Mouse (Mus musculus): ENCODE data around the gene Pold2.

Pold2 gene

DNA sequence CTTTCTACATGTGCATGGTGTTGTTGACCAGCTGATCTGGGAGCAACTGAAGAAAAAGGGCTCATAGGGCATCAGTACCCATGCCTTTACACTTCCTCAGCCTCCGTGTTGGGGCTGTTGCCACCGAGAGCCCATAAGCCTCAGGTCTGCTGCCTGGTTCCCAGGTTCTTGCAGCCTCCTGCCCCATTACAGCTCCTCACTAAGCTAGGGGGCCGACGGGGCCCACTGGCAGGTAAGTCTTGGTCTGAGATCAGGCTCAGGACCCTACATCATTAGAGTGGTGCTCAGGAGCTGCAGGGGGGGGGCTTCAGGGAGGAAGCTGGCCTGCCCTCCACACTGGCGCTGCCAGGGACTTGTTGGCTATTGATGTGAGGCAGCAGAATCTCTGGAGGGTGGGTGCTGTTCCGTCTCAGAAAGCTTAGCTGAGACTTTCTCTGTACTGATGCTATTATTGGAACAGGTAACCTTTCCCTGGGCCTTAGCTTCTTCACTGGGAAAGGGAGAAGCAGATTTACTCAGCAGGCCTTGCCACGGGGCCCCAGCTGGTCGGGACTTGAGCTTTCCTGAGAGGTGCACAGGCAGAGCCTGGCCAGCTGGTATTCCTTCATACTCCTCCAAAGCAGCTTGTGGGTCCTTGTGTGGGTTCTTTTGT, 21.5 kb downstream of the Pold2 start:
- DNase-seq, result no peak

DNA sequence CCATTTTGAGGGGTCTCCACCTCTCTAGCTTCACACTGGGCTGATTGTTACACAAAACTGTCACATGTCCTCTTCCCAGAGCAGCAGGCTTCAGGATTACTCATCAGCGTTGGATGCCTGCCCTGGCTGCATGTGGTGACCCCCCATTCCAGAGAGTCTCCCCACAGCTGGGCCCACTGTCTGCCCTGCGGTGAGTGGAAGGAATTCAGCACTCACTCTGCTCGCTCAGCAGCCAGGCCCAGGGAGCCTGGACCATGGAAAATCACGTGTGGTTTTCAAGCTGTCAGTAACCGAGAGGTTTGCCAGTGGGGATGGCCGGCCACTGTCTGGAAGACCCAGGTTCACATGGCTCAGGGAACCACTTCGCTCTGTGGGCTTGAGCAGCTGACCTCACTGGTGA, 22.2 kb downstream of the Pold2 start:
- DNase-seq, result peak in 1 of 2 experiments; percentile 50

DNA sequence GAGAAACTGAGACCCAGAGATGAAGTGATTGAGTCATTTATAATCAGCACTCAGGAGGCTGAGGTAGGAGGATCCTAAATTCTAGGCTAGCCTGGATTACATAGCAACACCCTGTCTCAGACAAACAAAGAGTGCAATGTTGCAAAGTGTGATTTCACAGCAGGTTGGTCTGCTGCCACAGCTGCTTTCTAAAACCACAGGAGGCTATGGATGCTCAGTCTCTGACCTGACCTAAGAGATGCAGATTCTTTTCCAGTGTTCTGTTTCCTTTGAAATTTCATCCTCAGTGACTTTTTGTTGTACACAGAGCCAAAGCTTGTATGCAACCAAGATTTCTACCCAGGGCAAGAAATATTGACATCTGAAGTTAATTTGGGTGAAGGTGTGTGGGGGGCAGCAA, 22.6 kb downstream of the Pold2 start:
- DNase-seq, result no peak

DNA sequence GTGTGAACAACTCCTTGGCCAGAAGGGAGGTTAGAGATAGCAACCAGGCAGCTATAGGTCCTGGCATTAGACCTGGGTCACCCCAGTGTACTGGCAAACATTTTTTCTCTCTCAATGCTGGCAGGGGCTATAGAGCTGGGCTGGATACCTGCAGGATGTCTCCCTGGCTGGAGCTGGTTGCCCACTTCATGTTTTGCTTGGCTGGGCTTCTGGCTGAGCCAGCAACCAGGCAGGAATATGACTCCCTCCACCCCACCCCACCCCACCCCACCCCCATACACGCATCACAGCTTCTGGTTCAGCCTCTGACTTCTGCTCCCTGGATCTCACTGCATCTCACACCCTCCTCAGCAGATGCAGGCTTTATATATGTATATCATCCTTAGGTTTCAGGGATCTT, 25.8 kb downstream of the Pold2 start:
- no peak for DNase-seq

- no peak for DNase-seq
Observed at GRCm38 (mm10) chr11:5851021-5851736, 26.9 kb downstream of the Pold2 start.

DNA sequence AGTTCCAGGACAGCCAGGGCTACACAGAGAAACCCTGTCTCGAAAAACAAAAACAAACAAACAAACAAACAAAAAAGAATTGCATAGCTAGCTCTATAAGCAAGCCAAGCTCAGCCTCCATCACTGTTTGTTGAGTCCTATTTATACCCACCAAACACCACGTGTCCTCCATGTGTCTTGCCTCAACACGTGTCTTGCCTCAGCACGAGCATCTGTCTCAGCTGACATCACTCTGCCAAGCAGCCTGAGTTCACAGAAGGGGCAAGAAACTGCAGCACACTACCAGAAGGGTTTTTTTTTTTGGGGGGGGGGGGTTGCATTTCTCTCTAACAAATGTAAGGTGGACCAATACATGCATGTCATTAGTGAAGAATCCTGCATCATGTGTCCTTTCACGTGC, 27.6 kb downstream of the Pold2 start:
- no peak for DNase-seq

DNA sequence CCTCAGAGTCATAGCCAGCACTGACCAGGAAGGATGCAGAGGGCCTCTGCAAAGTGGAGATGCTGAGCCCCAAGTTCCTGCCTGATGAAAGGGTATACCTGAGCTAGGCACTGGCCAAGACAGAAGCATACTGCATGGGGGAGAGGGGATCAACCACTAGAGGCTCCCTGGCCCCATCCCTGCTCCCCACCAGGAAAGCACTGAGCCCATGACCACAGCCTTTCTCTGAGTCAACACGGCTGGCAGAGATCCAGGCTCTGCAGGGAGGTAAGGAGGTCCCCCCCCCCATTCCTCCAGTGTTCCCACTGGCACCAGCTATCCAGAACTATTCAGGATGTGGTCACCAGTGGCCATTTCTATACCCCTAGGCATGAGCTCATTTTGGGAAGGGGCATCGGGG, 28.8 kb downstream of the Pold2 start:
- DNase-seq, result no peak

- DNase-seq, result no peak
Observed at GRCm38 (mm10) chr11:5848741-5849140, 29.4 kb downstream of the Pold2 start.

DNA sequence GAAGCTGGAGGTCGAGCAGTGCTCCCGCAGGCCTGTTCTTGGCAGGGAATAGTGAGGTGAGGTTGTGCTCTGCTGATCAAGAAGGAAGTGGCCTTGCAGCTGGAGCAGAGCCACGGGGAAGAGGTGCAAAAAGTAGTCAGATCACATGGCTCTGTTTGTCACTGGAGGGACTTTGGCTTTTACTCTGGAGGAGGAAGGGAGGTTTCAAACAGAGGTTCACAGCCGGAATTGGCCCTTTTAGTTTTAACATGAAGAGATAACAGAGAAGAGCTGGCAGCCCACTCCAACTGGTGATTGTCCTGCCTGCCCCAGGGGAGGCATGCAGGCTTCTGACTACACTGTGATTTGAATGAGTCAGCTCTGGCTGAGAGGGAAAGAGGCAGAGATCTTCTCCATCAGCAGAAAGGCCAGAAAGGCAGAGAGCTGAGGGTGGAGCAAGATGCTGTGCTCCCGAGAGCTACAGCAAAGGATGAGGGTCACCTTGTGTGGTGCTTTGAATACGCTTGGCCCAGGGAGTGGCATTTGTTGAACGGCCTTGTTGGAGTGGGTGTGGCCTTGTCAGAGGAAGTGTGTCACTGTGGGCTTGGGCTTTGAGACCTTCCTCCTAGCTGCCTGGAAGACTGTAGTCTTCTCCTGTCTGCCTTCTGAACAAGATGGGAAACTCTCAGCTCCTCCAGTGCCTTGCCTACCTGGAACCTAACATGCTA, 31.3 kb downstream of the Pold2 start:
- DNase-seq, result no peak

GRCm38 (mm10) chr11:5843131-5843530, 35.0 kb downstream of the Pold2 start:
- no peak for DNase-seq

DNA sequence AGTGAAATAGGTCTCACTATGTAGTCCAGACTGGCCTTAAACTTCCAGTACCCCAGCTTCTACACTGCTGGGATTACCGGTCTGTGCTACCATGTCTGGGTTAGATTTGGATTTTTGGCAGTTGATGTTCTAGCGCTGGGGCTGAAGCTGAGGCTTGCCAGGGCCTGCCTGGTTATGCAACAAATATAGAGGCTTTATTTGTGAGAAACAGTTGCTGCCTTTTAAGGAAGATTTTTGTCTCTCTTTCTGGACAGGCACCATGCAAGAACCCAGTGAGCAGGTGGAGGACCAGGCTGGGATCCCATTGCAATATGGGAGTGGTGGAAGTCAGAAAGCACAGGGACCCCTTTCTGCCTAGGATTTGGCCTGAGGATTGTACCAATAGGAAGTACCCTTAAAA, 36.3 kb downstream of the Pold2 start:
- no peak for DNase-seq

GRCm38 (mm10) chr11:5840346-5840745, 37.7 kb downstream of the Pold2 start:
- no peak for DNase-seq

GRCm38 (mm10) chr11:5837251-5838246, 40.5 kb downstream of the Pold2 start, which contains the start of gene Polm:
TSS of gene Polm (minus strand) at chr11:5838016.
- peak; percentile 93 to 96 for DNase-seq

DNA sequence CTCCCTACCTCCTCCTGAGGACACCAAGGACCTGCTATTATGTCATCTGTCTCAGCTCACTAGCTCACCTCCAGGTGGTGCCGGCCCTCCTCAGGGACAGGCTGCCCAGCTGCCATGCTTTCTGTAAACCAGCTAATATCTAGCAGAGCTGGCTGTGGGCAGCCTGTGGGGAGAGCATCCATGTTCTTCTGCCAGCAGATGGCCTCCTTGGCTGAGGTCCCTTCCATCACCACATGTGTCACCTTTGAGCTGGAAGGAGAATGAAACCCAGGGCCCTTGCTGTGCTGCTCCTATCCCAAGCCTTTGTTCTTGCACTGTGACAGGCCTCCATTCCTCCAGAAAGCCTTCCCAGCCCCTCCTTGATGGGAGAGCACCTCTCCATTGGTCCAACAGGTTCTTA, 42.0 kb downstream of the Pold2 start:
- DNase-seq, result peak; percentile 27 to 53

DNA sequence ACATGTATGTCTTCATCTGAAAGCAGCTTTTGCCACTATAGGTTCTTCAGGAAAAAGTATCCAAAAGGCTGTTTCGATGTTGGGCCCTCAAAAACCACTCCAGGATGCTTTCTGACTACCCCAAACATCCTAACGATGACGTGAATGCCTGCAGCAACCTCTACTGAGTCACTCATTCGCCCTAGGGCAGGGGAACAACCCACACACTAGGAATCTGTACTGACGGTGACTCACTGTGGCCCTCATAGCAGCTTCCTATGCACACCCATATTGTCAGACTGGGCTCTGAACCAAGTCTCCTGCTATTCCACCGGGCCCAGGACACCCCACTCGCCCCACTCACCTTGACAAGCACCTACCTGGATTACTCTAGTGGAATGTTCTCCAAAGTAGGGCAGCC, 43.0 kb downstream of the Pold2 start:
- no peak for DNase-seq

GRCm38 (mm10) chr11:5834506-5834905, 43.6 kb downstream of the Pold2 start:
- no peak for DNase-seq

GRCm38 (mm10) chr11:5829327-5829726, 48.8 kb downstream of the Pold2 start:
- no peak for DNase-seq

DNA sequence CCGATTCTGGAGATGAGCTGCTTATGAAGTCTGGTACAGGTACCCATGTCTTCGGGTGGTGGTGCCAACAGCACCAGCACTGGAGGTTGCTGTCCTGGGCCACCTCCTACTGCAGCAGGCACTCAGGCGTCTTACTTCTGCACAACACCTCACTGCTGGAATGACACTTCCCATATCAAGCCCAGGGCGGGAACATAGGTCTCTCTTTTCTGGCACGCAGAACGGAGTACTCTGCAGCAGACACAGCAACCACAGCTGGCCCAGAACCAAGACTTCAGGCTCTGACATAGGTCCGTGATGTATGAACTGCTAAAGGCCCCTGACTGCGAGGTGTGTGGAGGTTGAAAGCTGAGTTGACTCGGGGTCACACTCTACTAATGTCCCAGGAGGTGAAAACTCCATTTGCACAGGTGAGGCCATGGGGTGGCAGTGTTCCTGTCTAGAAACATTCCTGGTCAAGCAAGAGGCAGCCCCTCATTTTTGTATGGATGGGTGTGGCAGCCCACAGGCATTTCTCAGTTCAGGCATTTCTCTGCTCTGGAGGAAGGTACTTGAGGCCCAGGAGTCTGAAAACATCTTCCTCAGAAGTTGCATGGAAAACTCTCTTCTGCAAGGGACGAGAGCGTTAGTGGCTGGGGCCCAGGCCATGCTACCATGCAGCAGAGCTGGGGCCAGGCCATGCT, 49.4 kb downstream of the Pold2 start:
- no peak for DNase-seq

GRCm38 (mm10) chr11:5827931-5828330, 50.2 kb downstream of the Pold2 start:
- no peak for DNase-seq

DNA sequence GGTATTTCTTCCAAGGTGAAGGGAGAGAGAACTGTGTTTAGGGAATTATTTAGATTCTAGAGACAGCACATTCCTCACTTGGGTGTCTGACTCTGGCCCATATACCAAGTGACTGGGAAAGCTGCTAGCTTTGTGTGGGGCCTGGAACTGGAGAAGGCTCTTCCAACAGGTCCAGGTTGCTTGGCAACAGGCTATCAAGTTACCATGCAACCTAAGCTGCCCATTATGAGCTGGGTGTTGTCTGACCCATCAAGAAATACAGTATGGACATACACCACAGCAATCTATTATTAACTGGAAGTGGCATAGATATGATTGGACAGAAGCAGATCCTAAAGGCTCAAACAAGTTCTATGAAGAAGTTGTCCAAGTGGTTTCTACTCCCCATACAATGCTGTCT, 52.7 kb downstream of the Pold2 start:
- no peak for DNase-seq
